Mouse (Mus musculus): Measurements from ENCODE around the gene Zbtb5. TPM values are rescaled to one million over a fixed set of nuclear protein-coding genes. Genes with fewer than 3 reads are reported as not detected.

The Zbtb5 gene
- polyA plus RNA-seq, 1 experiment from 2014 or later = 23.0 TPM

Other genes with a start within 250 kb of the Zbtb5 start
- 86.7 and 97.2 TPM in 2 replicates for gene Grhpr, start 31.0 kb downstream of the Zbtb5 start, polyA plus RNA-seq (2015; fragmentation: Nextera tagmentation; extraction: Ambion mirVana)
- gene Polr1e, start 6.2 kb upstream of the Zbtb5 start, polyA plus RNA-seq (2015; fragmentation: Nextera tagmentation; extraction: Ambion mirVana) = 40.9 and 48.4 TPM in 2 replicates
- 13.5 and 16.0 TPM in 2 replicates for gene Fbxo10, start 72.2 kb upstream of the Zbtb5 start, polyA plus RNA-seq (2015; fragmentation: Nextera tagmentation; extraction: Ambion mirVana)
- gene Tomm5, start 95.7 kb upstream of the Zbtb5 start, polyA plus RNA-seq (2015; fragmentation: Nextera tagmentation; extraction: Ambion mirVana) = 247 and 270 TPM in 2 replicates
- 0.35 and 0.40 TPM in 2 replicates for gene Frmpd1, start 172.5 kb upstream of the Zbtb5 start, polyA plus RNA-seq (2015; fragmentation: Nextera tagmentation; extraction: Ambion mirVana)